Mouse (Mus musculus) limb, embryonic 15.5 days (tissue): ENCODE results near the gene Grik3. TPM values are rescaled to one million over a fixed set of nuclear protein-coding genes. Genes with fewer than 3 reads are reported as not detected.
A peak's percentile ranks its signal among the peaks of the same experiment; 100 is the strongest.

Experiments
- ATAC-seq: fragments of 200-750 bp; cut with Nextera tagmentation; 2 replicates; pipeline ENCODE4 v1.8.0; 2017; ENCODE audit warnings: low read depth, moderate TSS enrichment; ENCODE audit not compliant: insufficient number of reproducible peaks, low FRiP score, low TSS enrichment
- H3K27ac ChIP-seq: fragments of 300-500 bp; sonication (generic); 2 replicates; pipeline ENCODE4 v1.5.1; 2015; ENCODE audit warnings: moderate library complexity, mild to moderate bottlenecking, inconsistent platforms
- H3K27me3 ChIP-seq: fragments of 300-500 bp; sonication (generic); 2 replicates; pipeline ENCODE4 v1.6.1; 2015; ENCODE audit warnings: inconsistent platforms
- H3K36me3 ChIP-seq: fragments of 300-500 bp; sonication (generic); 2 replicates; pipeline ENCODE4 v1.6.1; 2015; ENCODE audit warnings: inconsistent platforms
- H3K4me1 ChIP-seq: fragments of 300-500 bp; sonication (generic); 2 replicates; pipeline ENCODE4 v1.6.1; 2015; ENCODE audit warnings: inconsistent platforms
- H3K4me2 ChIP-seq: fragments of 300-500 bp; sonication (generic); 2 replicates; pipeline ENCODE4 v1.6.1; 2015; ENCODE audit warnings: mild to moderate bottlenecking, inconsistent platforms
- H3K4me3 ChIP-seq: fragments of 300-500 bp; sonication (generic); 2 replicates; pipeline ENCODE4 v1.5.1; 2015; ENCODE audit warnings: mild to moderate bottlenecking, inconsistent platforms
- H3K9ac ChIP-seq: fragments of 300-500 bp; sonication (generic); 2 replicates; pipeline ENCODE4 v1.6.1; 2015; ENCODE audit warnings: inconsistent platforms
- H3K9me3 ChIP-seq: fragments of 300-500 bp; sonication (generic); 2 replicates; pipeline ENCODE4 v1.6.1; 2016; ENCODE audit warnings: inconsistent platforms
- WGBS: fragments of 180-500 bp; shearing (Covaris S2); methylation state at CpG from one replicate; pipeline ENCODE4 v1.1.7; 2015; 5-methylcytosine and 5-hydroxymethylcytosine counted together
- polyA plus RNA-seq: library from polyadenylated mRNA; unstranded; fragments of >200 nt; fragmentation: Nextera tagmentation; extraction: Ambion mirVana; gene quantifications from 2 replicates; pipeline ENCODE4 v1.2.1, GENCODE M21; 2015

Gene Grik3
- polyA plus RNA-seq, 1 experiment from 2014 or later: 0.38 TPM

- Histone ChIP-seq H3K4me1 (no peaks in the 10 kb centered on the region), H3K9me3 (no peaks in the 10 kb centered on the region), H3K36me3 (no peaks in the 10 kb centered on the region), H3K9ac (no peak overlapping the region), H3K27me3 (no peaks in the 10 kb centered on the region), H3K4me2 (no peak overlapping the region), H3K4me3 (no peak overlapping the region), H3K27ac (no peak overlapping the region)
- 74% methylated on average over 13 of the region's 13 CpGs for WGBS
- ATAC-seq: no peak
Measured at GRCm38 (mm10) chr4:125682007-125682406, 191.5 kb downstream of the Grik3 start.

GRCm38 (mm10) chr4:125687078-125687477 lies 196.6 kb downstream of the Grik3 start:
- no peak overlapping the region for H3K27ac ChIP-seq
- 0 out of 2 replicates have a peak, but pooled peaks cover 3% of the 10 kb centered on the region for H3K4me1 ChIP-seq
- peaks cover 5% of the 10 kb centered on the region; the same call in 1 of the 2 replicates for H3K27me3 ChIP-seq
- H3K9me3 ChIP-seq: no peaks in the 10 kb centered on the region
- no peaks in the 10 kb centered on the region for H3K36me3 ChIP-seq
- no peak overlapping the region for H3K4me3 ChIP-seq
- H3K9ac ChIP-seq: no peak overlapping the region
- 16% methylated on average over 8 of the region's 8 CpGs for WGBS
- H3K4me2 ChIP-seq: no peak overlapping the region
- ATAC-seq: no peak

- 27% methylated on average over 6 of the region's 6 CpGs for WGBS
- Histone ChIP-seq H3K4me3 (no peak overlapping the region), H3K4me1 (peaks cover 14% of the 10 kb centered on the region), H3K9me3 (no peaks in the 10 kb centered on the region), H3K36me3 (no peaks in the 10 kb centered on the region), H3K27me3 (peaks cover 56% of the 10 kb centered on the region), H3K4me2 (no peak overlapping the region), H3K9ac (no peak overlapping the region), H3K27ac (no peak overlapping the region)
- no peak for ATAC-seq
Measured at GRCm38 (mm10) chr4:125695431-125695830, 204.9 kb downstream of the Grik3 start.

DNA sequence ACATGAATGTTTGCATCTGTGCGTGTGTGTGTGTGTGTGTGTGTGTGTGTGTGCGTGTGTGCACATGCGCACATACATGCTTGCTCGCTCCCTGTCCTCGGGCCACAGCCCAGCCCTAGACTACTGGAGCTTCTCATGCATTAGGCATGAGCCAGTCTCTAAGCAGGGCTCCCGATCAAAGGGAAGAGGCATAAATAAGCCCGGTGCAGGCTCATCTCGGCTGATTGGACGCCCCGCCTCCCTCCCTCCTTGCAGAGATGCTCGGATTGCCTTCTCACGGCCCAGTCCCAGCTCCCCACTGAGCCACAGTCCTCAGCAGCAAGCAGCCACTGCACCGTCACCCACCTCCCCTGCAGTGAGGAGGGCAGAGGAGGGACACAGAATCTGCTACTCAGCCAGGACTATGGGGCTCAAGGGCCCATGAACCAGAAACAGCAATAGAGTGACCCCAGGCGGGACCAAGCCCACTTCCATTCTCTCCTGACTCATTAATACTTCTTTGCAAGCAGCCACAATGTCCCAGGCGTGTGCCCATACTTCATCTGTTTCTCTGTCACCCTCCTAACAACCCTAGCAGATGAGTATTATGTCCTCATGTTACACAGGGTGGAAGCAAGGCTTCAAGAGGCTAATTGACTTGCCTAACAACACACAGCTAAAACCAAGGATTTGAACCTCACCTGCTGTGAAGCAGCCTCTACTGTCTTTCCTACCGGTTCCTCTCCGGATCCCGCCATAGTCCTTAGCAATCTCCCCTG lies 205.9 kb downstream of the Grik3 start:
- WGBS: 26% methylated on average over 18 of the region's 18 CpGs
- peaks cover 17% of the 10 kb centered on the region for H3K4me1 ChIP-seq
- peaks cover 61% of the 10 kb centered on the region for H3K27me3 ChIP-seq

DNA sequence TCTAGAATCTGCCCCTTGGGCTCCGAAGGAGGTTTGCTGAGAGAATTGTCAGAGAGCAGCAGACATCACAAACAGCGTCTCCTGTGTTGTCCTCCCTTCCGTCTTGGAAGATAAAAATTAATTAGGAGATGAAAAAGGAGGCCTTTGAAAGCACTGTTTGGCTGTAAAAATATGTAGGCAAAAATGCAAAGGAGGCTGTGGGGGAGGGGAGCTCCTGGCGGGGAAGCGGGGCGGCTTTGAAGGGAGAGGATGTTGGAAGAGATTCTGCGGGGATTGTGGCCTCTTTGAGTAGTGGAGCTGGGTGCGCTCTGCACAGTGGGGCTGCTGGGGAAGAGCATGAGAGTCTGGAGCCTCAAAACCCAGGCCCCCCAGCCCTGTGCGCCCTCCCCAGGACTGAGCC lies 207.1 kb downstream of the Grik3 start:
- ATAC-seq: no peak
- no peak overlapping the region for H3K27ac ChIP-seq
- H3K4me3 ChIP-seq: no peak overlapping the region
- H3K27me3 ChIP-seq: peaks cover 73% of the 10 kb centered on the region
- no peaks in the 10 kb centered on the region for H3K36me3 ChIP-seq
- H3K9me3 ChIP-seq: no peaks in the 10 kb centered on the region
- WGBS: 24% methylated on average over 8 of the region's 9 CpGs
- H3K9ac ChIP-seq: no peak overlapping the region
- peaks cover 18% of the 10 kb centered on the region for H3K4me1 ChIP-seq
- H3K4me2 ChIP-seq: no peak overlapping the region

More for the DNA sequence above, 205.9 kb downstream of the Grik3 start:
- Histone ChIP-seq H3K4me2 (no peak overlapping the region), H3K27ac (no peak overlapping the region), H3K36me3 (no peaks in the 10 kb centered on the region), H3K4me3 (no peak overlapping the region), H3K9me3 (no peaks in the 10 kb centered on the region), H3K9ac (no peak overlapping the region)
- no peak for ATAC-seq

- H3K9me3 ChIP-seq: no peaks in the 10 kb centered on the region
- H3K4me3 ChIP-seq: no peak overlapping the region
- no peak overlapping the region for H3K4me2 ChIP-seq
- H3K9ac ChIP-seq: no peak overlapping the region
- H3K4me1 ChIP-seq: peaks cover 30% of the 10 kb centered on the region
- no peak overlapping the region for H3K27ac ChIP-seq
- H3K36me3 ChIP-seq: no peaks in the 10 kb centered on the region
- 76% methylated on average over 7 of the region's 7 CpGs for WGBS
- ATAC-seq: no peak
- H3K27me3 ChIP-seq: peaks cover 75% of the 10 kb centered on the region
Measured at GRCm38 (mm10) chr4:125699056-125699455, 208.6 kb downstream of the Grik3 start.

DNA sequence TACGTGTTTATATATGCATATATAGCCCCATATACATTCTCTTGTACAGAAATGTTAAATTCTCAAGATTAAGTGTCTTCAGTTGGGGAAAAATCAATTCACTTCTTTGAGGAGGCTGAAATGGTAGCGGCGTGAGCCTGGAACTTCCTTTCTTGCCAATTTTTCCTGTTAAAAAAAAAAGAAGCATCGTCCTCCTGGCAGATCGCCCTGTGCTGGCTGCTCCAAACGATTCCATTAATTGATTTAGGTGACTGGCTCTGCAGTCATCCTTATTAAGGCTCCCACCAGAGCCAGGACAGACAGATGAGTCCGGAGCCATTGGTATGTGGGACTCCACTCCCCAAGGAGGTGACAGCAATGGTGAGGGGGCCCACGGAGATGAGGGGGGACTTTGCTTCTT lies 209.8 kb downstream of the Grik3 start:
- no peak overlapping the region for H3K9ac ChIP-seq
- no peak for ATAC-seq
- no peaks in the 10 kb centered on the region for H3K9me3 ChIP-seq
- no peak overlapping the region for H3K27ac ChIP-seq
- H3K4me1 ChIP-seq: peaks cover 41% of the 10 kb centered on the region
- H3K27me3 ChIP-seq: peaks cover 66% of the 10 kb centered on the region
- H3K4me2 ChIP-seq: no peak overlapping the region
- 45% methylated on average over 8 of the region's 8 CpGs for WGBS
- H3K4me3 ChIP-seq: no peak overlapping the region
- no peaks in the 10 kb centered on the region for H3K36me3 ChIP-seq

- no peak overlapping the region for H3K4me2 ChIP-seq
- H3K36me3 ChIP-seq: no peaks in the 10 kb centered on the region
- H3K27ac ChIP-seq: peak overlapping the region; percentile 27; the same call in 1 of the 2 replicates
- peaks cover 43% of the 10 kb centered on the region for H3K27me3 ChIP-seq
- no peak overlapping the region for H3K9ac ChIP-seq
- no peaks in the 10 kb centered on the region for H3K9me3 ChIP-seq
- H3K4me3 ChIP-seq: no peak overlapping the region
- 56% methylated on average over 12 of the region's 12 CpGs for WGBS
- 0 out of 2 replicates have a peak, but pooled peaks have one; percentile 48 for ATAC-seq
- H3K4me1 ChIP-seq: peaks cover 42% of the 10 kb centered on the region
Measured at GRCm38 (mm10) chr4:125702607-125703309, 212.3 kb downstream of the Grik3 start.

DNA sequence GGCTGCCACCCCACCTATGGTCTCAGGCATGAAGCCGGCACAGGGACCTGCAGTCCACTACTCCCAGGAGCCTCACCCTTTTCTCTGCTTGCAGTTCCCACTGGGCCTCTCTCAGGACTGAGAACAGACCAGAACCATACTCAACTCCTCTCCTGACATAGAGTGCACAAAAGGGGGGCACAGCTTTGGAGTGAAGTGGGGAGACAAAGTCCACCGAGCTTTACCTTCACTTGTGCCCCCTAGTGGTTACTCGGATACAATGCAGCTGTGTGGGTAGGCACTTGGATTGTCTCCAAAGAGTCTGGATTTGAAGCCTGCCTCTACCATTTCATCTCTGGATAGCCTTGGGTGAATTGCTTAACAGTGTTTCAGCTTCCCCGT lies 212.8 kb downstream of the Grik3 start:
- Histone ChIP-seq H3K4me2 (no peak overlapping the region), H3K27me3 (peaks cover 43% of the 10 kb centered on the region), H3K4me3 (no peak overlapping the region), H3K27ac (peak overlapping the region; percentile 27; the same call in 1 of the 2 replicates), H3K9ac (no peak overlapping the region), H3K9me3 (no peaks in the 10 kb centered on the region), H3K4me1 (peaks cover 39% of the 10 kb centered on the region), H3K36me3 (no peaks in the 10 kb centered on the region)
- WGBS: 32% methylated on average over 4 of the region's 4 CpGs
- no peak for ATAC-seq

- peak; percentile 70 for ATAC-seq
- peak overlapping the region; percentile 27; the same call in 1 of the 2 replicates for H3K27ac ChIP-seq
Measured at GRCm38 (mm10) chr4:125705746-125706145, 215.2 kb downstream of the Grik3 start.

GRCm38 (mm10) chr4:125709716-125710115 lies 219.2 kb downstream of the Grik3 start:
- no peak for ATAC-seq

More at GRCm38 (mm10) chr4:125705746-125706145, 215.2 kb downstream of the Grik3 start:
- no peak overlapping the region for H3K9ac ChIP-seq
- H3K9me3 ChIP-seq: no peaks in the 10 kb centered on the region
- peaks cover 30% of the 10 kb centered on the region for H3K27me3 ChIP-seq
- no peak overlapping the region for H3K4me3 ChIP-seq
- no peak overlapping the region for H3K4me2 ChIP-seq
- H3K36me3 ChIP-seq: no peaks in the 10 kb centered on the region
- WGBS: 37% methylated on average over 8 of the region's 8 CpGs
- peaks cover 35% of the 10 kb centered on the region for H3K4me1 ChIP-seq

GRCm38 (mm10) chr4:125717881-125718280 lies 227.4 kb downstream of the Grik3 start:
- Histone ChIP-seq H3K4me2 (no peak overlapping the region), H3K4me1 (peaks cover 17% of the 10 kb centered on the region), H3K27ac (no peak overlapping the region), H3K9me3 (no peaks in the 10 kb centered on the region), H3K27me3 (peaks cover 48% of the 10 kb centered on the region), H3K36me3 (no peaks in the 10 kb centered on the region), H3K9ac (no peak overlapping the region), H3K4me3 (no peak overlapping the region)
- 40% methylated on average over 6 of the region's 6 CpGs for WGBS
- no peak for ATAC-seq

More at GRCm38 (mm10) chr4:125709716-125710115, 219.2 kb downstream of the Grik3 start:
- Histone ChIP-seq H3K27me3 (peaks cover 8% of the 10 kb centered on the region; the same call in 1 of the 2 replicates), H3K4me3 (no peak overlapping the region), H3K27ac (no peak overlapping the region), H3K4me1 (peaks cover 13% of the 10 kb centered on the region; the same call in 1 of the 2 replicates), H3K9ac (no peak overlapping the region), H3K4me2 (no peak overlapping the region), H3K9me3 (no peaks in the 10 kb centered on the region), H3K36me3 (no peaks in the 10 kb centered on the region)
- WGBS: 70% methylated on average over 10 of the region's 10 CpGs
